Mouse (Mus musculus): ENCODE measurements at regions not wholly inside any gene's neighbourhood (a gene's known extent, or its start where the extent isn't known, plus 50 kb on each side); places are given as distances from the start of the nearest gene placed in this dataset.

DNA sequence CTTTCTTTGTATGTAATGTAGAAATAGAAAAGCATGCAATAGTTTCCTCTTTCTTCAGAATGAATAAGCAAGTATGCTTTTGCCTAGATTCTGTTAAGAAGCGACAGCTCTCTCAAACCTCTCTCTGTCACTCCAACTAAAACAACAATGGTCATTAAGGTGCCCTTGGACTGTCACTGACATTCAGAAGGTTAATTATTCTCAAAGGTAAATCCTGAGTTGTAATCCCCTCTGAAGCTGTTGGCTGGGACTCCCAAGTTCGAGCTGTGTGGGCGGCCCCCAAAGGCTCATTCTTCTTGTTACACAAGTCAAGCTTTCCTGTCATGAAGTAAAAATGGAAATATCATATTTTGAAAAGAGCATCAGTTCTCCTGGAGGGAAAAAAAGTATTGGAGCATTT lies 153.6 kb upstream of the Cdkn3 start:
- H3K4me3 ChIP-seq (ENCODE audit: low read depth, low read length) = no peak overlapping the region
- no peaks in the 10 kb centered on the region for H3K36me3 ChIP-seq (replicated peaks)
- H3K9me3 ChIP-seq (replicated peaks) = peaks cover 5% of the 10 kb centered on the region; the same call in 1 of the 2 replicates
- no peaks in the 10 kb centered on the region for H3K4me1 ChIP-seq (ENCODE audit: insufficient read depth, low read depth, low read length)
- no peak for DNase-seq (ENCODE audit: low spot score)
- ATAC-seq (ENCODE audit: extremely low read depth, insufficient number of reproducible peaks, low FRiP score, poor library complexity, severe bottlenecking) = no peak
- no peak for TF ChIP-seq TAL1 (conservative IDR thresholded peaks at IDR 0.05; ENCODE audit: low read depth, low read length)
- TF ChIP-seq POLR2AphosphoS5 (IDR thresholded peaks at IDR 0.05; ENCODE audit: insufficient replicate concordance, low read depth, low read length) = no peak
- H3K27me3 ChIP-seq (ENCODE audit: insufficient read depth, low read length) = peaks cover 26% of the 10 kb centered on the region

DNA sequence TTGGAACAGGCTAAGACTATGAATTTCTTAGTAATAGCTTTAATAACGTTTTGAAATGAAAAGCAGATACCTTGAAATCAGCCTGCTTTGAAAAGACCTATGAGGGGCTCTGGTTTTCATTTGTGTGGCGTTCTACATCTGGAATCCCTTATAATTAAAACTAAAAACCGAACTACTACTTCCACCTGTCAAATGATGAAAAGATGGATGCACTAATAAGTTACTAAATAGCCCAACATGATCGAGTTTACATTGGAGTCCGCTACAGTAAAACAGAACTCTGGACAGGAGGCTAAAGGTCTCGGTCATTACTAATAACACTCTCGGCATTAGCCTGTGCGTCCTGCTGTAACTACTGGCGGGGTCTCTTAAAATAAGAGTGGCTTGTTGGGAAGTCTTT lies 154.3 kb upstream of the Cdkn3 start:
- Histone ChIP-seq H3K9me3 (replicated peaks) (peaks cover 5% of the 10 kb centered on the region; the same call in 1 of the 2 replicates), H3K27me3 (ENCODE audit: insufficient read depth, low read length) (peaks cover 26% of the 10 kb centered on the region), H3K36me3 (replicated peaks) (no peaks in the 10 kb centered on the region), H3K4me1 (ENCODE audit: insufficient read depth, low read depth, low read length) (no peaks in the 10 kb centered on the region), H3K4me3 (ENCODE audit: low read depth, low read length) (no peak overlapping the region)
- no peak for TF ChIP-seq CTCF (IDR thresholded peaks at IDR 0.05; ENCODE audit: low read depth, low read length)
- no peak for TF ChIP-seq POLR2AphosphoS5 (IDR thresholded peaks at IDR 0.05; ENCODE audit: insufficient replicate concordance, low read depth, low read length)
- TF ChIP-seq GATA2 (IDR thresholded peaks at IDR 0.05; ENCODE audit: borderline replicate concordance, low read depth, low read length) = no peak
- TF ChIP-seq TAL1 (conservative IDR thresholded peaks at IDR 0.05; ENCODE audit: low read depth, low read length) = no peak
- no peak for TF ChIP-seq GATA1 (IDR thresholded peaks at IDR 0.05; ENCODE audit: borderline replicate concordance, low read length)
- ATAC-seq (ENCODE audit: extremely low read depth, insufficient number of reproducible peaks, low FRiP score, poor library complexity, severe bottlenecking) = no peak
- no peak for DNase-seq (ENCODE audit: low spot score)

DNA sequence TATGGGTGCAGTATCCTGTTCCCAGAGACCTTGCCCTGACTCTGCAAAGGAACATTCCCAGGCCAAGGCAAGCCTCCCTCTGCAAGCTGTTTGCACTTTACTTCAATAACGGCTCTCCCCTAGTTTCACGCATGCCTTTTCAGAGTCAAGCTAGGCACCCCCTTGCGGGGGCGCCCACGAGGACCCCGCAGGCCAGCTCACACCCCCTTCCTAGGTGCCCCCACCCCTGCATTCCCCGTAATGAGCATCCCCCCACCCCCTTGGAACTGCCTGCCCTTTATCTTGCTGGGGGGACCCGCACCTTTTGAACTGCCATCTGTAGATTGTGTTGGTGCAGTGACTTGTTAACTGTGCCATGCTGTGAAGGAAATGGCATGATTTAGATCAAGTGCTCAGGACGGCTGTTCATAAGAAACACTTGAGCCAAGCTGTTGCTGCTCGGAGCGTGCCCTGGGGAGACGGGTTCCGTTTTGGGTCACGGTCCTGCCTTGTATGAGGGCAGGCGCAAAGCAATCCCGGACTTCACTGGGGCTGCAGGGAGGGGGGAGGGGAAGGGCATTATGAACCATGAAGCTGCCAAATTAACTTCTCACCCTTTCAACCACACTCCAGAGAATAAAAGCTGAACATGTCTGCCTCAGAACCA lies 155.3 kb upstream of the Cdkn3 start:
- H3K4me3 ChIP-seq (ENCODE audit: low read depth, low read length) = no peak overlapping the region
- peaks cover 26% of the 10 kb centered on the region for H3K27me3 ChIP-seq (ENCODE audit: insufficient read depth, low read length)
- peaks cover 5% of the 10 kb centered on the region; the same call in 1 of the 2 replicates for H3K9me3 ChIP-seq (replicated peaks)
- TF ChIP-seq POLR2AphosphoS5 (IDR thresholded peaks at IDR 0.05; ENCODE audit: insufficient replicate concordance, low read depth, low read length) = no peak
- no peak for ATAC-seq (ENCODE audit: extremely low read depth, insufficient number of reproducible peaks, low FRiP score, poor library complexity, severe bottlenecking)
- no peaks in the 10 kb centered on the region for H3K4me1 ChIP-seq (ENCODE audit: insufficient read depth, low read depth, low read length)
- no peaks in the 10 kb centered on the region for H3K36me3 ChIP-seq (replicated peaks)
- no peak for DNase-seq (ENCODE audit: low spot score)

DNA sequence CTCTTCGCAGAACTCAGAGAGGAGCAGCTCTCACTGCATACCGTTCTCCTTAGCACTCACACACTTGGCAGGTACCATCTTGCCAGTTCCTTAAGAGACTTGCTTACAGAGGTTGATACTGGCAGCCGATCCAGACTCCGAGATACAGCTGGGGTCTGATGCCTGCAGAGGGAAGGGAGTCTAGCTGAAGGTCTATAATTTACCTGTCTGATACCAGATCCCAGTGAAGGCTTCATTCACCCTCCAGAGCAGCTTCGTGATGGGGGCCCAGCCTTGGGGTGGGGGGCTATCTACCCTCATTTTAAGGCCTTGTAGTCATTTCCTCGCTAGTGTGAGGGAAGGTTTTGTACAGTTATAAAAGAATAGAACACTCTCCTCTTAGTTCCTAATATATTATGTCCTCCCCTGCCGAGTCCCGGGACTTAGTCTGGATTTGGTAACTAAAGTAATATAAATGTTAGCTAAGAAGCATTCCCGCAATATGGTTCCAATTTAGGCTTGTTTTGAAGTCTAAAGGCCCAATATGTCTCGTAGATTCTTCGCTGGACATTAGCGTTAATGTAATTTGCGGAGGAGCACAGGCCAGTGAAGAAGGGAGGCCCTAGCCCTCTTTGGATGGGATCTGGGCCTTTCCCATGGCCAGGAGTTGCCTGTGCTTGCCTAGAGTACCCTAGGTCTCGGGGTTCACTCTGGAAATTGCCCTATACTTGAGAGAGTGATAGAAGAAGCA lies 156.0 kb upstream of the Cdkn3 start:
- peaks cover 26% of the 10 kb centered on the region for H3K27me3 ChIP-seq (ENCODE audit: insufficient read depth, low read length)
- no peak for DNase-seq (ENCODE audit: low spot score)
- no peaks in the 10 kb centered on the region for H3K36me3 ChIP-seq (replicated peaks)

DNA sequence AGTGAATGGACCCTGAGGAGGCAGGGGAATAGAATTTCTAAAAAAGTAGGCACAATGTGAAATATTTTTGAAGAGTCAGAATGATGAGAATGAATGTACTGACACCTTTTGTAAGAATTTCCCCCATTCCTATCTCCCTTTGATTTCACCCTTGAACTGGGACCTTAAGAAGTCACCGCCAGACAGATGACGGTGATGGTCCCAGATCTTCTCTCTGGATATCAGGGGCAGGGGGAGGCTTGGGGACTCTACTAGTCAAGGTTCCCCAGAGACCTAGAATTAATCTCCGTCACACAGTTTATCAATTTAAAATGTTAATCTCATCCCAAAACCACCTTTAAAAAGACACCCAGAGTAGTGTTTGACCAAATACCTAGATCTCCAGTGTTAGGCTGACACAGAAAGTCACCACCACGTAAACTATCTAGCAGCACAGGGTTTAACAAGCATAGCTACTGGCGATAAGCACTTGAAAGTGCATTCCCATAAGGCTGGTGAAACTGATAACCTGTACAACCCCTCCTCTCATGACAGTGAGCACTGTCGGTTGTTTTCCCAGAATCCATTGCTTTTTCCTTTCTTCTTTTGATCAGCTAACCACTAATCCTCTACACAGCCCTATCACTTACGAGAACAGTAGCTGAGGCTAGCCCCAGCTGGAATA lies 163.5 kb upstream of the Cdkn3 start:
- Histone ChIP-seq H3K4me1 (ENCODE audit: insufficient read depth, low read depth, low read length) (peaks cover 7% of the 10 kb centered on the region; the same call in 1 of the 2 replicates), H3K36me3 (replicated peaks) (no peaks in the 10 kb centered on the region), H3K9me3 (replicated peaks) (no peaks in the 10 kb centered on the region), H3K4me3 (ENCODE audit: low read depth, low read length) (no peak overlapping the region), H3K27me3 (ENCODE audit: insufficient read depth, low read length) (peaks cover 28% of the 10 kb centered on the region)
- DNase-seq (ENCODE audit: low spot score) = no peak
- no peak for ATAC-seq (ENCODE audit: extremely low read depth, insufficient number of reproducible peaks, low FRiP score, poor library complexity, severe bottlenecking)
- TF ChIP-seq GATA2 (IDR thresholded peaks at IDR 0.05; ENCODE audit: borderline replicate concordance, low read depth, low read length) (no peak), TAL1 (conservative IDR thresholded peaks at IDR 0.05; ENCODE audit: low read depth, low read length) (peak; percentile 36; the same call in 1 of the 2 replicates)

More for the DNA sequence above, 156.0 kb upstream of the Cdkn3 start:
- H3K4me3 ChIP-seq (ENCODE audit: low read depth, low read length) = no peak overlapping the region
- no peaks in the 10 kb centered on the region for H3K4me1 ChIP-seq (ENCODE audit: insufficient read depth, low read depth, low read length)
- peaks cover 5% of the 10 kb centered on the region; the same call in 1 of the 2 replicates for H3K9me3 ChIP-seq (replicated peaks)
- TF ChIP-seq TAL1 (conservative IDR thresholded peaks at IDR 0.05; ENCODE audit: low read depth, low read length) (no peak), GATA2 (IDR thresholded peaks at IDR 0.05; ENCODE audit: borderline replicate concordance, low read depth, low read length) (no peak), POLR2AphosphoS5 (IDR thresholded peaks at IDR 0.05; ENCODE audit: insufficient replicate concordance, low read depth, low read length) (no peak), GATA1 (IDR thresholded peaks at IDR 0.05; ENCODE audit: borderline replicate concordance, low read length) (no peak), CTCF (IDR thresholded peaks at IDR 0.05; ENCODE audit: low read depth, low read length) (no peak)
- no peak for ATAC-seq (ENCODE audit: extremely low read depth, insufficient number of reproducible peaks, low FRiP score, poor library complexity, severe bottlenecking)

DNA sequence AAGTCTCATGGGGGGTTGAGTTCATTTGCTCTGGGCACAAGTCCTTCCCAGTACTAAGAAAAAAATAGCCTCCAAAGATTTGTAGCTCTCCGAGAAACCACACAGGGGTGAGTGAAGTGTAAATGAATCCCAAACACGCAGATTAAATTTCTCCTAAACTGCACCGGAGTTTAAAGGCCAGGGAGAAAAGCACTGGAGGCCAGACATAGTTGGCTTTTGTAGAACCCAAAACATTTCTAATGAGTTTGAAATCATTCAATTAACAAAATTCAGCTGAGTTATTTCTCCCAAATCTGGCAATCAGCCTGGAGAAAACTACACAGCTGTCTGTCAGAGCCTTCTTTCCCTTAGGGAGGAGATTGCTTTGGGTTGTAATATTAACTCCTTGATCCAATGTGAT lies 166.2 kb upstream of the Cdkn3 start:
- DNase-seq (ENCODE audit: low spot score) (no peak), ATAC-seq (ENCODE audit: extremely low read depth, insufficient number of reproducible peaks, low FRiP score, poor library complexity, severe bottlenecking) (no peak)
- H3K4me3 ChIP-seq (ENCODE audit: low read depth, low read length) = no peak overlapping the region
- H3K27me3 ChIP-seq (ENCODE audit: insufficient read depth, low read length) = peaks cover 52% of the 10 kb centered on the region
- peaks cover 7% of the 10 kb centered on the region; the same call in 1 of the 2 replicates for H3K4me1 ChIP-seq (ENCODE audit: insufficient read depth, low read depth, low read length)
- no peak for TF ChIP-seq TAL1 (conservative IDR thresholded peaks at IDR 0.05; ENCODE audit: low read depth, low read length)
- no peak for TF ChIP-seq GATA1 (IDR thresholded peaks at IDR 0.05; ENCODE audit: borderline replicate concordance, low read length)
- TF ChIP-seq CTCF (IDR thresholded peaks at IDR 0.05; ENCODE audit: low read depth, low read length) = no peak
- TF ChIP-seq GATA2 (IDR thresholded peaks at IDR 0.05; ENCODE audit: borderline replicate concordance, low read depth, low read length) = no peak
- no peak for TF ChIP-seq POLR2AphosphoS5 (IDR thresholded peaks at IDR 0.05; ENCODE audit: insufficient replicate concordance, low read depth, low read length)
- H3K36me3 ChIP-seq (replicated peaks) = no peaks in the 10 kb centered on the region
- no peaks in the 10 kb centered on the region for H3K9me3 ChIP-seq (replicated peaks)

Measured in G1E (cell line).